Mouse (Mus musculus) layer of hippocampus, adult 11-12 months (tissue): ENCODE measurements around the gene Iltifb.
"Not testable (repeated sequence)": the region's sequence is repeated elsewhere in the genome, so short reads cannot be mapped to it uniquely, and the experiment has no call there.

ENCODE experiments used
- DNase-seq: peaks from one replicate; pipeline ENCODE4 v3.0.0; 2022; ENCODE audit warnings: low spot score

Iltifb gene

GRCm38 (mm10) chr10:118294938-118295337, at the start of gene Iltifb:
Gene Iltifb, minus strand, starts transcription at chr10:118295038.
- no peak for DNase-seq

GRCm38 (mm10) chr10:118343155-118343554, 48.3 kb upstream of the Iltifb start, which contains the start of gene Gm9046:
Gene Gm9046, minus strand, starts transcription at chr10:118343255.
- not testable (repeated sequence) for DNase-seq

GRCm38 (mm10) chr10:118337731-118338130, 42.9 kb upstream of the Iltifb start, which contains the start of gene Gm9045:
Gene Gm9045, minus strand, starts transcription at chr10:118337831.
- not testable (repeated sequence) for DNase-seq

DNA sequence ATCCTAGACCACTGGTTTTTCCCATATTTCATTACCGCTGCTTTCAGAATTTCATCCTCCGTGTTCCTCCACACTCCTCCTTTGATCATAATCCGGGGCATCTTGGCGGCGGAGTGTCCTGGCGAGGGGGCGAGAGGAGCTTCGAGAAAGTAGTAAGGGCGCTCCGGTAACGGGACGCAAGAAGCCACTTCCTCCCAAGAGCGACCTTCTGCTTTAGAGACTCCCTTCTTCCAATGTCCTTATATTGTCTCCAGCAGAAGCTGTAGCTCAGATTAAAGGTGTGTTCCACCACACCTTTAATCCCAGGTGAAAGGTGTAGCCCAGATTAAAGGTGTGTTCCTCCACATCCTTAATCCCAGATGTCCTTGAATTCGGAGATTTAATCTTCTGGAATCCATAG, 37.5 kb upstream of the Iltifb start, which contains the start of gene Gm9044:
TSS of gene Gm9044 (minus strand) at position 101 of the 400 bp plus-strand sequence.
- not testable (repeated sequence) for DNase-seq

DNA sequence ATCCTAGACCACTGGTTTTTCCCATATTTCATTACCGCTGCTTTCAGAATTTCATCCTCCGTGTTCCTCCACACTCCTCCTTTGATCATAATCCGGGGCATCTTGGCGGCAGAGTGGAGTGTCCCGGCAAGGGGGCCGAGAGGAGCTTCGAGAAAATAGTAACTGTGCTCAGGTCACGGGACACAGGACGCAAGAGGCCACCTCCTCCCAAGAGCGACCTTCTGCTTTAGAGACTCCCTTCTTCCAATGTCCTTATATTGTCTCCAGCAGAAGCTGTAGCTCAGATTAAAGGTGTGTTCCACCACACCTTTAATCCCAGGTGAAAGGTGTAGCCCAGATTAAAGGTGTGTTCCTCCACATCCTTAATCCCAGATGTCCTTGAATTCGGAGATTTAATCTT, 32.0 kb upstream of the Iltifb start, which contains the start of gene Gm9040:
TSS of gene Gm9040 (minus strand) at position 101 of the 400 bp plus-strand sequence.
- not testable (repeated sequence) for DNase-seq

DNA sequence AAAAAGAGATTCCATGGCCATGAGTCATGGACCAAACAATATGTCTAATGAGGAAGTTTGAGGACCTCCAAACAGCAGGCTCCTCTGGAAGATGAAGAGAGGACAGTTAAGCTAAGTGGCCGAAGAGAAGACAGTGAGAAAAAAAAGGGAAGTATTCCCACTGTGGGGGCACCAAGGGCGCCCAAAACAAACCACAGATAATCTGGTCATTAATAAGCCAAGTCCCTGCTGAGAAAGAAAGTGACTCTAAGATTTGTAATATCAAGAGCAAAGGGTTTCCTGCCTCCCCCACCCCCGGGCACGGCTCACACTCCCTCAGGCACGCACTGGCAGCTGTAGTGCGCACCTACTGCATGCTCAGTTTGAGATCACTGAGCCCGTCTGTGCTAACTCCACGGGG, 24.2 kb upstream of the Iltifb start:
- DNase-seq, result no peak

- DNase-seq, result not testable (repeated sequence)
Observed at GRCm38 (mm10) chr10:118302133-118302532, 7.3 kb upstream of the Iltifb start.

GRCm38 (mm10) chr10:118283016-118283415, 11.8 kb downstream of the Iltifb start:
- not testable (repeated sequence) for DNase-seq

DNA sequence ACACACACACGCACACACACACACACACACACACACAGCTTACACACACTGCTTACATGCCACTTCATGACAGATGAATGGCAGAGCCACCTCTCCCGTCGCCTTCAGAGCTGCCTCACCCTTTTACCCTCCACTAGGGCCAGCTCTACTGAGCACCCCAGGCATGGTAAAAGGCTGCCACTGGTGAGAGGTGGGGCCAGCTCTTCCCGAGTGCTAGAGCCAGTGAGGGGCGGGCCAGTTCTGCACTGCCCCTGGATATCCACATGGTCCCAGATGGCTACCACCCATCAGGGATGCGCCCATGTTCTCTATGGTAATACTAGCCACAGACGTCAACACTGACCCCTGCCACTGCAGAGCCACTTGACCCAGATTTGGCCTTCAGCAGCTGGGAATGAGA, 12.3 kb downstream of the Iltifb start:
- not testable (repeated sequence) for DNase-seq

DNA sequence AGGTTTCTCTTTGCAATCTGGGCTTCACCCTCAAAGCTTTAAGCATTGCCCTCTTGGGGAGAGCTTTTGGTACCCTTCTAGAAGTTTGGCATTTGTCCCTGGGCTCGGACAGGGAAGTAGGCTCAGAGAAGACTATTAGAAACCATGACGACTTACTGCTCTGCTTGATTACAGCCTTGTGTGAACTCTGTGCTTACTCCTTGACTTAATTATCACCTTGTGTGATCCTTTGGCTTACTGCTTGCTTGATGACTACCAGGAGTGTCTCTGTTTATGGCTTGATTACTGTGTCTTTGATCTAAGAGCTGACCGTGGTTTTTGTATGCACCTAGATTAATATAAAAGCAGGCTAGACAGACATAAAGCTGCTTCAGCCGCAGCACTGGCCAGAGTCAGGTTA, 16.8 kb downstream of the Iltifb start:
- DNase-seq, result not testable (repeated sequence)

GRCm38 (mm10) chr10:118271416-118271815, 23.4 kb downstream of the Iltifb start:
- DNase-seq, result not testable (repeated sequence)

GRCm38 (mm10) chr10:118268812-118269211, 26.0 kb downstream of the Iltifb start:
- DNase-seq, result not testable (repeated sequence)

- not testable (repeated sequence) for DNase-seq
Observed at GRCm38 (mm10) chr10:118258388-118258787, 36.5 kb downstream of the Iltifb start, which contains the start of gene Gm32802. Gene Gm32802, plus strand, starts transcription at chr10:118258688.

DNA sequence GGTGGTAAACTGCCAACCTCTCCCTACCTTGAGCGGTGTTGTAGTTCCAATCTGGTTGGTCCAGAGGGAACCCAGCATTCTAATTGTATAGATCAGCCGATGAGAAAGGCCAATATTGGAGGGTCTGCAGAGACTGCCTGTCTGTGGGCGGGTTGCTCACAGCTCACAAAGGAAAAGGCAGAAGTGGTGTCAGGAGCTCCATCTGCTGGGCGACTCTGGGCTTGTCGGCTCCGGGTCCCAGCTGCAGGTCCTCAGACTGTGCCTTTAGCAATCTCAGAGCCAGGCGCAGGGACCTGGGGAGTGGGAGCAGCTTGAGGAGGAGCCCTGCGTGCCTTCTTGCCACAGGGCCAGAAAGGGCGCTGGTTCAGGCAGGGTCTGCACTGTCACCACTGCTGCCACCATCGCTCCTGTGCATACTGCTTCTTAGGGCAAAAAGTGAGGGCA, 44.0 kb downstream of the Iltifb start:
- DNase-seq, result peak; percentile 28

DNA sequence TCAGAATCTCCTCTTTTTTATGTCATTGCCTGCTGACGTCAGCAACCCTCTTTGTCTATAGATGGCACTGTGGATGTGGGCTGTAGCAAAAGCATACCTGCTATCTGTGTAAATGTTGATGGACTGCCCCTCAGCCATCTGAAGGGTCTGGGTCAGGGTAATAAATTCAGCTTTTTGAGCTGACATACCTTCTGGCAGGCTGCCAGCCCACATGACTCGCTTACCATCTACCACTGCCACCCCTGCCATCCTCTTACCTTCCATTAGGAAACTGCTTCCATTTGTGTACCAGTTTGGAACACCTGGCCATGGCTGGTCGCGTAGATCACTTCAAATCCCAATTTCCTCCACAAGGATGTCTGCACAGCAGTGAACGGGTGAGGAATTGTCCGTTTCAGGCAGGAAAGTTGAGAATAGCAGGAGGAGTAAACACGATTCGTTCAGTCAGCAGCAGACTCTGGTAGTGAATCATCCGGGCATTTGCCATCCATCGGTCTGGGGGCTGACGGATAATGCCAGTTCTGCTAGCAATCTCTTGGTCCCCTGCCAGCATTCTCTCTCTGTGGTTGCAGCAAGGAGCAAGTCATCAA, 45.7 kb downstream of the Iltifb start:
- peak; percentile 5 for DNase-seq

GRCm38 (mm10) chr10:118240680-118241079, 54.2 kb downstream of the Iltifb start, which contains the start of gene Gm32717:
Gene Gm32717, minus strand, starts transcription at chr10:118240780.
- DNase-seq, result not testable (repeated sequence)
